Mouse (Mus musculus) T-cell, adult 2 months (primary cell): ENCODE measurements around the gene Aldh3b1.
A peak's percentile ranks its signal among the peaks of the same experiment; 100 is the strongest.

ENCODE experiments used
- DNase-seq: peaks from one replicate; pipeline ENCODE4 v3.0.0; 2022; ENCODE audit warnings: low spot score

The Aldh3b1 gene

DNA sequence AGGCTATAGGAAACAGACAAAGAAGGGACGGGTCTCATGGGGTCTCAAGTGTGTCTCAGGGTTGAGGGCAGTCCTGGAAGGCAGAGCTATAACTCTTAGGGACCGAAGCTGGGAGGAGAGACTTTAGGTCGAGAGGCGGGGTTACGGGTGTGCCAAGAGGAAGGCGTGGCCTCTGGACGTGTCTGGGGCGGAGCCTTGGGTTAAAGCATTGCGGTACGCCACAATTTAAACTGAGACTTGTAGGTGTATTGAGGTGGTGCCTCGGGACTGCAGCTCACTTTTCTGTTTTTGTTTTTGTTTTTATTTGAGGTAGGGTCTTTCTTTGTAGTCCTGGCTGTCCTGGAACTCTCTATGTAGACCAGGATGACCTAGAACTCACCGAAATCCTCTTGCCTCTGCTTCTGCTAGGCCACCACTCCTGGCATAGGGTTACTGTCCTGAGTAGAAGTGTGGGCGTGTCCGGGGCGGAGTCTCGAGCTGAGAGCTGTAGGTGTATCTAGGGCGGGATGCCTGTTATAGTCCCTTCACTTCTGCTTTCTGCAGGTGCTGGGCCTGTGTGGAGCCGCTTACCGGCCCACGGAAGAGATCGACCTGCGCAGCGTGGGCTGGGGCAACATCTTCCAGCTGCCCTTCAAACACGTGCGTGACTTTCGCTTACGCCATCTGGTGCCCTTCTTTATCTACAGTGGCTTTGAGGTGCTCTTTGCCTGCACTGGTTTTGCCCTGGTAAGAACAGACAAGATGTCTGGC, 13.6 kb upstream of the Aldh3b1 start:
- DNase-seq = peak; percentile 45

DNA sequence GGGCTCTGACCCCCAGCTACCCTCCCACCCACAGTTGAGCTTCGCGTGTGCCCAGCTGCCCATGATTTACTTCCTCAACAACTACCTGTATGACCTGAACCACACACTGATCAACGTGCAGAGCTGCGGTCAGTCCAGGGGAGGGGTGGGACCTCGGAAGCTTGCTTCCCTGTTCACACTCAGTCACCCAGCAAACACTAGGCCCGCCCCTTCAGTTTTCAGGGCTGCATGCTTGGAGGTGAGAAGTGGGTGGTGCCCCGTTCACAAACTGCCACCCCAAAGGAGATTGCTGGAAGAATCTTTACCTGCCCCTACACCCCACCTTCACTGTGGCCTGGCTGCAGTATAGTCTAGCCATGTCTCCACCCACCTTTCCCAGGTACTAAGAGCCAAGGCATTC, 12.7 kb upstream of the Aldh3b1 start:
- DNase-seq = no peak

DNA sequence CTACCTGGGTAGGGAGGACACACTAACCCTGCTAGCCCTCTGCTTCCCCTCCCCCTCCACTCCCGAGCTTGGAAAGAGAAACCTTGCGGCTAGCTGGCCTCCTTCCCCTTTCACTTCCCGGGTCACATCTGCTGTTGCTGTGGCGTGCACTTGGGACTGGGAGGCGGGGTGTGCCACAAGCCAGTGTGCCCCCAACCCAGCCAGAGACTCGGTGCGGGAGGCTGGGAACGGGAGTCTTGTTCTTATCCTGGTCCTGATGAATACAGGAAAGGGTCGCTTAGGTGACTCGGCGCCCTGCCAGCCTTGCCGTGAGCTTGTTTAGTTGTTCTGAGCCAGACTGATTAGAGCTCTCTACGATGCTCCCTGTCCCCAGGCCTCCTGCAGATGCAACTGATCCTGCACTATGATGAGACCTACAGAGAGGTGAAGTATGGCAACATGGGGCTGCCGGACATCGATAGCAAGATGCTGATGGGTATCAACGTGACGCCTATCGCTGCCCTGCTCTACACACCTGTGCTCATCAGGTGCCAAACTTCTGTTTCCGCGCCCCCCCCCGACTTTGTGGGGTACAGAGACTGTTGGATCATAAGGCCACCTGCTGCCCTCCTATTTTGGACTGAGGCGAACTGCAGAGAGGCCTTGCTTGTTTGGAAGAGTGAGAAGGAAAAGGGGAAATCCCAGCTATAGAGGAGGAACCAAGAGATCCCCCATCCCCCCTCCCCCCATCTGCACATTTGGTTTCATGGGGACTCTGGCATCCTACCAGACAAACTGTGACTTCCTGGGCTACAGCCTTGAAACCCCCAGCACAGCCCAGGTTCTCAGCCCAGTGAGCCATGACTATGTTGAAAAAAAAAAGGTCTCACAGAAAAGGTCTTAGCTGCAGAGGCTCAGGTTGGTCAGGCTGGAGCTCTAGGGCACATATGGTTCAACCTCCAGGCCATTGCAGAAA, 6.6 kb upstream of the Aldh3b1 start:
- peak; percentile 45 for DNase-seq

DNA sequence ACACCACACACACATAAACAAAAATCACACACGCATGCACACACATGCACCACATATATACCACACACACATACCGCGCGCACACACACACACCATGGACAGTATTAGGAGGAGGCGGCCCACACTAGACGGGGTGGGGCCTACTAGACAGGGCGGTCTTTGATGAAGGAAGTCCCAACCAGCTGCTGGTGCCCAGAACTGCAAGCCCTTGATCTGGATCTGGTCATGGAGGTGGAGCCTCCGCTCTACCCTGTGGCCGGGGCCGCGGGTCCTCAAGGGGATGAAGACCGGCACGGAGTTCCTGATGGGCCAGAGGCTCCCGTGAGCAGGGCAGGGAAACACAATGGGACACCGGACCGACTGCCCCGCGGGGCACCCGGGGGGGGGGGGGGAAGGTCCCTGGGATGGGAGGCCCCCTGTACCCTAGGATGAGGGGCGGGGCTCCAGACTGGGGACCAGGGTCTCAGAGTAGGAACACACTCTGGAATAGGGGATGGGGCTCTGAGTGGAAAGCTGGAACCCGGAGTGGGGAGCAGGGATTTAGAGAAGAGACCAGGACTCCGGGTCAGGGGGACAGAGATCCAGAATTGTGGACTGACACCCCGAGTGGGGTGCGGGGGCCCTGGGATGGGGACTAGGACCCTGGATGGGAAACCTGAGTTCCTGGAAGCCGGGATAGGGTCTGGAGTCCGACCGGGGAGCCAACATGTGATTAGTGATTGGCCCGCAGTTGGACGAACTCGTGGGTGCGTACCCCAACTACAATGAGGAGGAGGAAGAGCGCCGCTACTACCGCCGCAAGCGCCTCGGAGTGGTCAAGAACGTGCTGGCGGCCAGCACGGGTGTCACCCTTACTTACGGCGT, 5.7 kb upstream of the Aldh3b1 start, which contains the start of gene Unc93b1:
Gene Unc93b1, plus strand, starts transcription at position 155 of the 864 bp plus-strand sequence.
- DNase-seq = peak; percentile 58

DNA sequence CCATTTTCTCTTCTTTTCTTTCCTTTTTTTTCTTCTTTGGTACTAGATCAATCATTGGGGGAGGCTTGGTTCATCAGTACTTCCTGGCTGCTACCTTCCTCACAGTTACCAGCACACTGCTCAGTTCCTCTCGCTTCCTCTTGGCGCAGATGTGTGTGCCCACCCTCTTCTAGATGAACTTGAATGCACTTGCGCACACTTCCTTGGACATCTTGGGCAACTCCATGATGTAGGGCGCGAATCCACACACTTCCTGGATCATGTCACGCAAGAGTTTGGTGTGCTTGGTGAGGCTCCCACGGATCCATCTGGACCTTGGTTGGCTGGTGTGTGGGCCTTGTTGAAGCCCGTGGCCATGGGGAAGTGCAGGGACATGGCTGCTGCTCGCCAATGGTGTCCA, 2.1 kb upstream of the Aldh3b1 start:
- no peak for DNase-seq

DNA sequence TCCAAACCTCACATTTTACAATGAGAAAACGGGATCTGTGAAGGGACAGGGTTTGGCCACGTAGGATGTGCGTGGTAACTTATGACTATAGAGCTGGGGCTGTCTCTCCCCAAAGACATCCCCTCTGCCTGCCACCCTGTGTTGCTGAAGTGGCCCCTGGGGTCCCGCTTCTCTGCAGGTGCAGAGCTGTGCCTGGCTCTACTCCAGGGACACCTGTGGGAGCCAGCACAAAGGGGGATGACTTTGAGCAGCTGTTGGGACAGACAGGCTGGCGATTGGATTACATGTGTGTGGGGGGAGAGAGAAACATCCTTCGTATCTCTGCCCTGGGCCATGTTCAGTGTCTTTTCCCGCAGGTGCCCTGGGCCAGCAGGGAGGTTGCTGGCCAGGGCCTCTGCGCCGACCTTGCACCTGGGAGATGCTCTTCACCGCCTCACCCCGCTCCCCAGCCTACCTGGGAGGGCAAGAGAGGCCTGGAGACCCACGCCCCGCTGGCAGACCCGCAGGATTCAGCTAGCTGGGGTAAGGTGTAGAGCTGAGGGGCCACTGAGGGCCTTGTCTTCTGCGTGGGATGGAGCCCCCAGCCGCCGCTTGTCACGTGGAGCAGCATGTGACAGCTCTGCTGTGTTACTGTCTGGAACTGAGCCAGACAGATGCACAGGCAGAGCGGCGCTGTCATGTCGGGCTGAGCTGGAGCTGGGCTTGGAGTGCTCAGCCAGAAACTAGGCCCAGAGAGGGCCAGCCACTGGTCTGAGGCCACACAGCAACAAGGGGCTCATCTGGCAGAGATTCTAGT, 852 bp upstream of the Aldh3b1 start:
- DNase-seq = no peak

DNA sequence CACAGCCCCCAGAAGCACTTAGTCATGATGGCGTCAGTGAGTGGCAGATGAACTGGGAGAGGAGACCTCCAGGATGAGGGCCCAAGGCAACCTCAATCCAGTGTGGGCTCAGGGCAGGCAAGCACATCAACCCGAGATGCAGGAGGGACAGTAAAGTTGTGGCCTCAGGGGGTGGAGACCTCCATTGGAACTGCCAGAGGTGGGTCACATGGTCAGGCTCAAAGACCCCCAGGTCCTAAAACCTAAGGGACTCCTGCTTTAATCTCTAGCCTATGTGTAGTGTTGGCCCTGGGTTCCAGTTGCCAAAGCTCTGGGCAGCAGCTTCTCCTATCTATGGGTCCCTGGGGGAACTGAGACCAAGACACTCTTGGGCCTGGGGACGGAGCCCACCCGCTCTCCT, 829 bp downstream of the Aldh3b1 start:
- DNase-seq = no peak

DNA sequence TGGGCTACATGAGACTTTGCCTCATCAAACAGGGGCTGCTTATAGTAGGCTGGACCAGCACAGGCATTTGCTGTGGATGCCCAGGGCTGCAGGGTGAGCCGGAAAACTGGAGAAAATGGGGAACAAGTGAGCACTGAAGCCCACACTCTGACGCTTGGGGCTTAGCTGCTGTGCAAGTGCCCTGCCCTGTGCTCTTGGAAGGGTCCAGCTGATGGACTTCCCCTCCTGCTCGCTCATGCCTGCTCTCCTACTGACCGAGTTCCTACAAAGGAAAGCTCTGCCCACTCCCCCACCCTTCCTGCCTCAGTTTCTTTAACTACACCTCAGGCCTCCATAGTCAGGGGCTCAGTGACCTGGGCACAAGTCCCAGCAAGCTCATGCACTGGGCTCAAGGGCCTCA, 1.6 kb downstream of the Aldh3b1 start:
- DNase-seq = no peak

DNA sequence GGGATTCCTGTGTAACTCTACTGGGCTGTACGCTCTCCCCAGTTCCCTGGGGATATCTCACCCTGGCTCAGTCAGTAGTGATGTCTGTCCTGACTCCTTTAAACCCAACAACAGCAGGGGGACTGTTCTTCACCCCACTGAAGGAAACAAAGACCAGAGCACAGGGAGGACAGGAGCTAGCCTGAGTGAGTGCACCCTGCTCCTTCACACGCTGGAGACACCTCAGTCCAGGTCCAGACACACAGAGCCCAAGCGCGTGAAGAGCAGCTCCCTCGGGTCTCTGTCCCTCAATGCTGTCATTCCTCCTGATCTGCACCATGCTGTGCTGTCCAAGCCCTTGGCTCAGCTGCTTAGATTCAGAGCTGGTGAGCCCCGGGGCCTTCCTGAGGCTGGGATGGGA, 2.9 kb downstream of the Aldh3b1 start:
- no peak for DNase-seq

DNA sequence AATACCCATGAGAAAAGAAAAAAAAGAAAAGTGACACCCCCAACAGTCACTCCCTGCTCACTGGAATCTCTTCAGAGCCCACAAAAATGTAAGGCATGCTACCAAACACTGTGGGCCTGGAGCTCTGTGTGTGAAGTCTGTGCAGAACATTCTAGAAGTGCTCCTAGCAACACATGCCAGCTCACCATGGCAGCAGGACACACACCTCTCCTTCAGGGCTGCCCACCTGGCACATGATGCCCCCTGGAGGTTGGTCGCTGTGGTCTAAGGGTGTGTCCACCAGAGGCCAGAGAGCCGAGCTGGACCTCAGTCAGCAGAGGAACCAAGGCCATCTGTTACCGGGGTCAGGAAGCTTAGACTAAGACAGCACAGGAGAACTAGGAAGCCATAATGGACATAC, 3.3 kb downstream of the Aldh3b1 start:
- DNase-seq = no peak

DNA sequence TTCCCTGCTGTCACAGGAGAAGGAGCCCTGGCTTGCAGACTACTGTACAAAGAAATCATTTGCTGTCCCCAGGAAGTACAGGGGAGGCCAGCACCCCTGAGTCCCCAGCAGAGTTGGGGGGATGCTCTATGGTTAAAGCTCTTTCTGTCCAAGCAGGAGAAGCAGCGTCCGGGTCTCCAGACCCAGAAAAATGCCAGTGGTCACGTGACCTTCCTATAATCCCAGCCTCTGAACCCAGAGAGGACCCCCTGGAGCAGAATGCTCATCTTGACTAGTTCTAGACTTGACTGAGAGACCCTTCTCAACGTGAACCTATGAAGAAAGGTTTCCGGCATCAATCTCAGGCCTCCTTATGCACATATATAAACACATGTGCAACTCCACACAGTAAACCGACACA, 3.7 kb downstream of the Aldh3b1 start:
- DNase-seq = no peak

DNA sequence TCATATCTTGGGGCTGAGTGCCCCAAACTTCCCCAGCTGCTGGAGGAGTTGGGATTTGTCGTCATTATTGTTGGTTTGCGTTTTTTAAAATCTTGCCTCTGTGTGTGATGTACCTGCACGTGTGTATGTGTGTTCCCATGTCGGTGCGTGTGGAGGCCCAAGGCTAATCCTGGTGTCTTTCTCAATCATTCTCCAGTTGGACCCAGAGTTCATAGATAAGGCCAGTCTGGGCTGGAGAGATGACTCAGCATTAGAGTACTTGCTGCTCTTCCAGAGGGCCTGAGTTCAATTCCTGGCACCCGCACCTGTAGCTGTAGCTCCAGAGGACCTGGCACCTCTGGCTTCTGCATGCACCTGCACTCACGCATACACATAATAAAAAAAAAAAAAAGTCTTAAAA, 4.7 kb downstream of the Aldh3b1 start:
- DNase-seq = no peak

DNA sequence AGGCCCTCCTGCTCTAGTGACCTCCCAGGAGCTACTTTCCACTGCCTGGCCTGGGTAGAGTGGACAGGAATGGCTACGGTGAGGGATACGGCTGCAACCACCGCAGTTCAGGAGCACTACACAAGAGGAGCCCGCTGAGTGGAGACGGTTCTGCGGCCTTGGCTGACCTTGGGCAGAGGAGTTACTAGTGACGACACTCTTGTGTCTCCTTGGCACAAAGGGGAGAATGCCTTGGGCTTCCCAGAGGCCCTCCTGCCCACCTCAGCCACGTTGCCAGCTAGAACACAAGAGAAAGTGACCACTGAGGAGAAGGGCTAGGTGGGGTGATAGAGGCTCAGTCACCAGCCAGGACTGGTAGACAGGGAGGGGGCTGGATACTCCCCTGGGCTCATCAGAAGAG, 5.4 kb downstream of the Aldh3b1 start:
- DNase-seq = no peak

DNA sequence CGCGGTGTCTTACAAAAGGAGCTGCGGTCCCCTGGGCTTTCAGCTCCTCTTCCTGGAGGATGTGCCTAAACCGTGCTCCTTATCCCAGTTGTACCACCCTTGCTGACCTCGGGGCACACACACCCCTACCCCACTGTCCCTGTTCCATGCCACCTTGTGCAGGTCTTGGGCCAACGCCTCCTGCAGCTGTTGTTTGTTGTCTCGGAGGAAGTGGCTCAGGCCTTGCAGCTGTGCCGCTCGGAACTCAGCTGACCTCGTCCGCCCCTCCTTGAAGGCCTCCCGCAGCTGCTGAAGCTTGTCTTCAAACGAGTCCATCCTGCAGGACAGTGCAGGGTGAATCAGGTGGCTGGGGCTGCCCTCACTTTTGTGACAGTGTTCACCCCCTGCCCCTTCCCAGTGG, 6.0 kb downstream of the Aldh3b1 start:
- no peak for DNase-seq

DNA sequence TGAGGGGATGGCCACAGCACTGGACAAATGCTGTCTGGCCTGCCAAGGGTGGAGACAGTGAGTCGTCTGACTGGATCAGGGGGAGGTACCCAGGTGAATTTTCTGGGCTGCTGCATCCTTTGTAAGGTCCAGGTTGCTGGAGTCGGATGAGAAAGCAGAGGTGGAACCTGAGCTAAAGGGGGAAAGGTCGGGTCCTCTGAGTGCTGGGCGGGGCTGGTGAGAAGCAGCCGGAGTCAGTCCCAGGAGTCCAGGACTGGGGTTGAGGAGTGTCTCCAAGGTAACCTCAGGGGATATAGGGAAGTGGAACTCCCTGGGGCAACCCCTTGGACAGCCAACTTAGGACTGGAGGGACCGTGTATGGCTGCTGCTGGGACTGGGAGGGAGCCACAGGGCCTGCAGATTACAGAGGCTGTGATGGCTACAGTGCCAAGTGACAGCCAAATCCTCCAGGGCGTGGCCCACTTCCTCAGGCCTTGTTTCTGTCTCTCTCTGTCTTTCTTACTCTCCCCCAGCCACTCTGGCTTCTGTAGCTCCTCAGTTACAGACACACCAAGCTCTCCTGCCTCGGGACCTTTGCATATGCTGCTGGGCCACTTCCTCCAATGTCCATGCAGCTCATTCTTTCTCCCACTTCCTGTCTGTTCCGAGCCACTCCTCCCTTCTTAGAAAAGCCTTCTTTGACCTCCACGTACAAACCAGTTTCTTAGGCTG, 6.8 kb downstream of the Aldh3b1 start:
- no peak for DNase-seq

DNA sequence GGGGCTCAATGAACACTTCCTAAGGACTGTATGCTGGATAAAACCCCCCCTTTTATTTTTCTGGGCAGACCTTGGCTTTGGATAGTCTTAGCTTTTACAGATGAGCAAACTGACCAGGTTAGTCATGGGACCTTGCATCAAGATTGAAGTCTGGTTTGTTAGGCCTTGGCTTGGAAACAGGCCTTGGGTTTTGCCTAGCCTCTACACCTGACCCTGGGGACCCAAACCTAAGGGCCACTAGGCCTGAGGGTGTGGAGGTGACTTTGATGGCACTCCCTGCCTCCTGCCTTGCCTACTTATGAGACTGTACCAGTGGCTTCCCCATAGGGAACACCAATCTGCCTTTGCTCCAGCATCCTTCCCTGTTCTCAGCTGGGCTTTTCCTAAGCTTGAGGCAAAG, 9.7 kb downstream of the Aldh3b1 start:
- no peak for DNase-seq

DNA sequence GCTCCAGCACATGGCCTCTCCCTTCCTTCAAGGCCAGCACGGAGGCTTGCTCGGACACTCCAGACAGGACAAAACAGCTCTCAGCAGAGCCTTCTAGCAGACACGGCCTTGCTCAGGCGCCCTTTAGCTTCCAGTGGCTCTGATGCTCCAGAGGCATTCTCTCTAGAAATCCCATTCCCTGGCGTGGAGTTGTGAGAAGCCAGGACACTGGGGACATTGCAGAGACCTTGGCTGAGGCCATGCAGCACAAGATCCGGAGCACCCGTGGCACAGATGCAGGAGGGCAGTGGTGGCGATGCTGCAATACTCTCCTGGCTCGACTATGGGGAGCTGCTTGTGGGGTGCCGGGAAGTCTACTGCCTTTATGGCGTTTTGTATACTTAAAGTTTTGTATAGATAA, 12.9 kb downstream of the Aldh3b1 start:
- DNase-seq = no peak

DNA sequence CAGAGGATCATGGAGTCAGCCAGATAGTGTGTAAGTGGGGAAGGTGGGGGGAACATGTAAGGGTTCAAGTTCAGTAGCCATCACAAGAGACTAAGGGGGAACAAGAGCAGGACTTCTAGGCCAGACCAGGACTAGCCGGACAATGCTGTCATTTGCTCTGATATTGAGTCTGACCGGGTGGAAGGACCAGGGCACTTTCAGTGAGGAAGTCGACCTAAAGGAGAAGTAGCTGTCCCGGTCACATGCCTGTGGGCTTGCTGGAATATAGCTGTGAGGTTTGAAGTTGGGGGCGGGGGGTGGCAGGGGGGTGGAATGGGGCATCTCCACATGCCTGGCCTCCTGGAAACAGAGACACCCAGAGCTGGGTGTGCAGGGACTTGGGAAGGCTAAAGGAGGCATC, 15.1 kb downstream of the Aldh3b1 start:
- DNase-seq = no peak

DNA sequence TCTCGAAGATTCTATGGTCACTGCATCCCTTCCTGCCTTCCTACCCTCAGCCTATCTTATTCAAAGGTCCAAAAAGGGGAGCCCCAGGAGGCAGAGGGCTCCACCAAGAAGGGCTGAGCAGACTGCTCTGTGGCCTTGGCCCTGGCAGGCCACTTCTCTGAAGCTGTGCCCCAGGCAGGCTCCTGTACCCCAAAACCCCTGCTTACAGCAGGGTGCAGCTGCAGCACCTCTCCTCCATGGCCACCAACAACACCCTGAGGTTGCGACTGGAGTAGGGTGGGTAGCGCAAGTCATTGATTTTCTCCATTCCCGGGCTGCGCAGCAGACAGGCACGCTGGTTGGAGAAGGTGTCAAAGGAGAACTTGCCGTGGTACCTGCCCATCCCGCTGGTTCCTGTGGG, 15.9 kb downstream of the Aldh3b1 start:
- DNase-seq = no peak

DNA sequence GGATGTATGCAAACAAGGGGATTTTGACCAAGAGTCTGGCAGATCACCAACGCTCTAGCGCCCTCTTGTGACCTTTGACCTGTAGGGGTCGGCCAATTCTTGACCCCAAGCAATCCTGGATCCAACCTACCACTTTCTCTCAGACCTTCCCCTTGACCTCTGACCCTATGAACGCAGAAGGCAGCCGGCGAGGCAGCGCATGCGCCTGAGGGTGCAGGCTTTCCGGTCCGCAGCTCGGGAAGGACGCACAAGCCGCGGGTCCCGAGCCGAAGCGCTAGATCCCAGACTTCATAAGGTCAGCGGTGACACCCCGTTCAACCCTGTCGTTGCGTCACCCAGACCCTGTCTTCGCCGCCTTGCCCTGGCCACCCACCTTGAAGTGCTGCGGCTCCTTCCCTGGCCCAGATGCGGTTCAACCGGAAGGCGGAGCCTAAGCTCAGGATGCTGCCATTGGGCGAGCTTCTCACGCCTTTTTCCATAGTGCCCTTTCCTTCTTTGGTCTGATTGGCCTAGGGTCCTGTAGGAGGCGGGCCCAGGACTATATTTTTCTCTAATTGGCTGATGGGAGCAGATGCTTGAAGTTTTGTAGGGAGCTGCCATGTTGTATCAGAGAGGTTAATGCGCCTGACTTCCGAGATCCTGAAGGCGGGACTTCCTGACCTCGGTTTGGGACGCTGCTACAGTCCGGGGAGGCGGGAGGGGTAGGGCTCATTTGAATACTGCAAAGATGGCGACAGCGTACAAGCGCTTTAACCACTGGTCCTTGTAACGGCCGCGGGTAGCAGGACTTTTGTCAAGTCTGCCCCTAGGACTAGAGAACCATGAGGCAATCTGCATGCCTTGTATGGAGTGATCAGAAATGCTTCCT, 17.0 kb downstream of the Aldh3b1 start, which contains the start of gene Ndufs8:
Gene Ndufs8, minus strand, starts transcription at position 438 of the 868 bp plus-strand sequence.
- DNase-seq = peak; percentile 95
